Mouse (Mus musculus) embryo, embryonic 10 days (tissue): ENCODE measurements around the gene Srgap1.
A peak's percentile ranks its signal among the peaks of the same experiment; 100 is the strongest.

Experiments used
- DNase-seq: peaks from one replicate; pipeline ENCODE4 v3.0.0-alpha.2; 2015; ENCODE audit warnings: low spot score

Srgap1 gene

DNA sequence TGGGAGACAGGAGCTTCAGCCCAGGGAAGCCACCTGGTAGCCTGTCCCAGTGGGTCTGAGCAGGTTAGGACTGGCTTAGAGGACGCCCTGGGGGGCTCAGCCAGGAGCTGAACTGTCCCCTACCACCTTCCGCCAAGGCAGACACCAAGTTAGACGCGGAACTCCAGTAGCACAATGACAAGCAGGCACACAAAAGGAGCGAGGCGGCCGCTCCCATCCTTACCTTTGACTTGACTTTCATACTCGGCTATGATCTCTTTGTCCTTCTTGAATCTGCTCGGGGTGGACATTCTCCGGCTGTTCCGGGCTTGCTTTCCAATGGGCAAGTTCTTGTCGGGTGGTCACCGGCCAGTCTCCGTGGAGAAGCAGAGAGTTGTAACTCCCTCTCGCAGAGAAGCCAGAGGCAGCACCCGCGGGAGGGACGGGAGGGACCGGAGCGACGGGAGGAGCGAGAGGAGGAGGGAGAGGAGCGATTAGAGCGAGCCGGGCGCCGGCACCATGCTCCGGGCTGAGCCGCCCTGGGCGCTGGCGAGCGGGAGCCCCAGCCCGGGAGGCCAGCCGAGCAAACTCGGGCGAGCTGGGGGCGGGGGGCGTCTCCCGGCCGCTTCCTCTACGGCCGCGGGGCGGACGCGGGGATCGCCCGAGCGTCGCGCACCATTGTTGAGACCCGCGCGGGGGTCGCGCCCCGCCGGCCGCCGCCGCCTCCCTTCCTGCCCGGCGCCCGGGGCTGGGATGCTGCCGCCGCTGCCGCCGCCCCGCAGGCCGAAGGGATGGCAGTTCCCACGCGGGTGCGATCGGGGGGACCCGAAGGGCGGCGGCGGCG is at the start of gene Srgap1:
Srgap1 (minus strand) TSS at position 412 of the 823 bp plus-strand sequence.
- peak; percentile 72 for DNase-seq

DNA sequence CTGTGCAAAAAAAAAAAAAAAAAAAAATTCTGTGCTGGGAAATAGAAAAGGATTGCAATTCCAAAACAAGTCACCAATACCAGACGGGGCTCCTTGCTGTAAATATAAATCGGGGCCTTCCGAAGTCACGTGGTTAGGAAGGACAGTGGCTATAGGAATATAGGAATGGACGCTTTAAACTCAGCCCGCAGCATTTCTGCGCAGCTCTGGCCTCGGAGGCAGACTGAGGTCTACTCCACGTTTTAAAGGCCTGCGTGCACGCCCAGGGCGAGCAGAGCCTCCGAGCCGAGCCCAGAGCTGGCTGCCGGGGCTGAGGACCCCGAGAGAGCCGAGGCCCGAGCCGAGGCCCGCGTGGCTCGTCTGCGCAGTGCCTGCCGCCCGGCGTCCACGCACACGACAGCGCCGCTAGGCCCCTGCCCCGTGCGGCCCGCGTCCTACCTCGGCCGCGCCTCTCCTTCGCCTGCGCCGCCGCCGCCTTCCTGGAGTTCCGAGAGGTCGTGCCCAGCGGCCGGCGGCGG is 49.4 kb upstream of the Srgap1 start:
- DNase-seq, result no peak

DNA sequence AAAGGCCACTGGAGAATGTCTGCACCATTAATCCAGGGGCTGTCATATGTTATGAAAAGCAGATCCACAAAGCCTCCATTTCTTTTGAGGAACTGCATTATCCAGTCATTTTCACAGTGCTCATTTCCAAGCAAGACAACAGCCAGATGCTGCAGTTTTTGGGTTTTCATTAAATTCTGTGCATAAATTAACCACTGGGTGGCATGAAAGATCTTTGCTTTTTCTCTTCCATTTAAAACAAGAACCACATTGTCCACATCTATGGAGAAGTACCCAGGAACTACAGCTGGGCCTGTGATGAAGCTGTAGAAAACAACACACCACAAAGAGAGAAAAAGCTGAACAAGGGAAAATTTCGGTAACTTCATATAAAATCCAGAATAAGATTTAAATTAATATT is 43.4 kb upstream of the Srgap1 start:
- no peak for DNase-seq

DNA sequence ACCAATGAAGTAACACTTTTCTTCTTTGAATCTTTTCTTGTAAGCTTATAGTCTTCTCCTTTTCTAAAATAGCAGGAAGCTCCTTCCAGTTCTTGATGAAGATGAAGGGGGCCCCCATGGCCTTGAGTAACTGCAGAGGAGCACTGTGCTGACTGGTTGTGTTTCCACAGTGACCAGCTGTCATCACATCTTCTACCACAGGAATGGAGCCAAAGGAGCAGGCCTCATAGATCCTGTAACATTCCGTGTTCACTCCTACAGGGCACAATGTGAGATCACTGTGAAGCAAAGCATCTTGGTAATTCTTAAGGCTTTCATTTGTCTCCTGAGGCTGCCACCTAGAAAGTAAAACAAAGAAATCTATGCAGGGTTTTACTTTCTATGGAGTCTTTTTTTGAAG is 34.2 kb upstream of the Srgap1 start:
- DNase-seq, result no peak

DNA sequence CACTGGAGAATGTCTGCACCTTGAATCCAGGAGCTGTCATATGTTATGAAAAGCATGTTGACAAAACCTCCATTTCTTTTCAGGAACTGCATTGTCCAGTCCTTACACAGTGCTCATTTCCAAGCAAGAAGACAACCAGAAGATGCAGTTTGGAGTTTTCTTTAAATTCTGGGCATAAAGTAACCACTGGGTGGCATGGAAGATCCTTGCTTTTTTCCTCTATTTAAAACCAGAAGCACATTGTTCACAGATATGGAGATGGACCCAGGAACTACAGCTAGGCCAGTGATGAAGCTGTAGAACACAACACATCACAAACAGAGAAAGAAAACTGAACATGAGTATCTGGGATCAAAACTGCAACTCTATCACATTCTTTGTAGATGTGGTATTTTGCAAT is 22.0 kb upstream of the Srgap1 start:
- DNase-seq, result no peak

DNA sequence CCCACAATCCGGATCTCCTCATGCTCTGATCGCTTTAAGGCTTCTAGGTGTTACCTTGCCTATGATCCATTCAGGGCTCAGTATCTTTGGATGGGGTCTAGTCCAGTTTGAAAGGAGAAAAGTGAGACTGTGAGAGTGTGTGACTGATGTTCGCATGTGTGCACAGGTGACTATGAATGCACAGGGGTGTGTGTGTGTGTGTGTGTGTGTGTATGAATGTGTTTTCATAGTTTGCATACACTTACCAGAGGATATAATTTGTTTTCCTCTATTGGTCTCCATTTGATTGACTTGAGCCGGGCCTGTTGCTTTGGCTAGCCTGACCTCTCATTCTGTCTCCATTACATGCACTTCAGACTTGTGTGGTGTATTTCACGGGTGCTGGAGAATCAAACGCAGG is 8.7 kb upstream of the Srgap1 start:
- no peak for DNase-seq

DNA sequence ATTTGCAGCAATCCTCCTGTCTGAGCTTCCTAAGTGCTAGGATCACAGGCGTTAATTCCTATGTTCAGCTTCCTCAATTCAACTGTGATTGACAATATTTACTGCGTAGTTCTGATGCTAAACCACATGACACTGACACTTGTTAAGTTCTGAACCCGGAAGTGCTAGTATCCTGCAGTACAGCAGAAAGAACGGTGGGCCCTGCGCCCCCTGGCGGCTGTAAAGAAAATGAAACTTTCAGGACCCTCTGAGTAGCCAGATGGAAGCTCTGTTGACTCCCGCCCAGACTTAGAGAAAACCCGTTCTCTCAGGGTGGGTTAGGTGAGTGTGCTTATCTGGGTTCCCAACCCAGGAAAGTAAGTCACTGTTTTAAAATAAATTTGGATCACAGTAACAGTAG is 7.4 kb upstream of the Srgap1 start:
- peak; percentile 81 for DNase-seq

DNA sequence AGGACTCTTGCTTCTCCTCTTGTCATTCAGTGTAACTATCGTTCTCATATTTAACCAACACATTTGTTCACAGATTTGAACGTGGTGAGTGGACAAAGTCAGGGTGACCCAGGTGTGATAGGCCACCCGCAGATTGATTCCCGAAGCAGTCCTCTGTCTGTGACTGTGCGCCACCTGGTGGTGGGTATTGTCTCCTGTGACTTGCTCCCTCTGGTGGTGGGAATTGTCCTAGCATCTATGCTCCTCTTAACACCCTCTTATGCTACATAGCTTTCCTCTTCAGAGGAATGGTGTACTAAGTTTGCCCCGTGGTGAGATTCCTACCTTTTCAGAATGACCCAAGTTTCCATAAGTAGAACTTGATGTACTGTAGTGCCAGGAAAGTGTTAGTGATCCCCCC is 4.7 kb upstream of the Srgap1 start:
- DNase-seq, result peak; percentile 84

DNA sequence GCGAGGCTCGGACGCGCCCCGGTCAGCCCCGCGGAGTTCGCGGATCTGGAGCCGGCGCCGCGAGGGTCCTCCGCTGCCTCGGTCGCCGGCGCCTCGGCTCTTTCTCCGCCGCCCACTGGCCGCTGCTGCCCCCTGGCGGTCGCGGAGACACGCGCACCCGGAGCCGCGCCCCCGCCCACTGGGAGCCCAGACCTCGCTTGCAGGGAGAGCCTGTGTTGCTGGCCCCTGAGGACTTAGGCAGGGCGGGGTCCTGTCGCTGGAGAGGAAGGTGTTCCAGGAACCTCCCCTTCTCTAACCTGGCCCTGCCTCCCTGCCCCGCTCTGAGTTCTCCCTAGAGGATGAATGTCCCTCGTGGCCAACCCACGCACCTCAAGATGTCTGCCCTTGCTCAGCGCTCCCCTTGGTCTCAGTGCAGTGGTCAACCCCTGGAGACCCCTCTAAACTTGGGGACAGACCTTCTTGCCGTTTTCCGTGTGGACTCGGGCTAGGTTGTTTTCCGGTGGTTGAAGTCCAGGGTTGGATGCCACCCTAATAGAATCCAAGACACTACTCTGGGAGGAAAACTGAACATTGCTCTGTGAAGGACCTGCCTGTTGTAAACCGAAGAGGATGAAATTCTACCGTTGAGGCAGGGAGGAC is 731 bp upstream of the Srgap1 start:
- DNase-seq, result peak; percentile 81

DNA sequence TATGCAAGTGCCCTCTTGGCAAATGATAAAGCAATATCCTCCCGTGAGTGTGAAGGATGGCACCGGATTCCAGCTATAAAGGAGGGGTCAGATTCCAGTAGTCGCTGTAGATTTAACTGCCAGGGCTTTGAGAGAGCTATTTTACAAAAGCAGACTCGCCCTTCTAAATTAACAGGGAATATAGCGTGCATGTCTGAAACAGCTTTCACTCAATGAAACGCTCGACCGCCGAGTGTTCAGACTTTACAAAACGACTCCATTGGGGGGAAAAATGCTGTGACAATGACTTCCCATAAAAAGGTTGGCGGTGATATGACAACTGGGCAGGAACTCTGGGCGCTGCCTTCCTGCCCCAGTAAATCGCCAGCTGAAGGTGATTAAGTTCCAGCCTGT is 608 bp downstream of the Srgap1 start:
- no peak for DNase-seq

DNA sequence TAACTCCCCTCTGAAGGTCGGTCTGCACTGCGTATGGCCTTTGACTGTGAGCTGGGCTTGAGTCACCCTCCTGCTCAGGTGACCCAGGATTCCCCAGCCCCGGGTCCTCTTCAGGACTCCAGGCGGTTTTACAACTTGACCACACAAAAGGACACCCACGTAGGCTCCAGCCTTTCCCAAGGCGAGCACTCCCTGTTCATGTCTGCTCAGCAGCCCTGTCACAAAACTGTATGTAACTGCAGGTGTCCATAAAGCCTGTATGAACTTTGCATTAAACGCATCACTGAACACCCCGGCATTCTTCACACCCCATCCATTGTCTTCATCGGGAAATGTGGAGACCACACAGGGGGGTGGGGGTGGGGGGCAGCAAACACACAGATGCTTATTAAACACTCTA is 1.2 kb downstream of the Srgap1 start:
- peak; percentile 17 for DNase-seq

DNA sequence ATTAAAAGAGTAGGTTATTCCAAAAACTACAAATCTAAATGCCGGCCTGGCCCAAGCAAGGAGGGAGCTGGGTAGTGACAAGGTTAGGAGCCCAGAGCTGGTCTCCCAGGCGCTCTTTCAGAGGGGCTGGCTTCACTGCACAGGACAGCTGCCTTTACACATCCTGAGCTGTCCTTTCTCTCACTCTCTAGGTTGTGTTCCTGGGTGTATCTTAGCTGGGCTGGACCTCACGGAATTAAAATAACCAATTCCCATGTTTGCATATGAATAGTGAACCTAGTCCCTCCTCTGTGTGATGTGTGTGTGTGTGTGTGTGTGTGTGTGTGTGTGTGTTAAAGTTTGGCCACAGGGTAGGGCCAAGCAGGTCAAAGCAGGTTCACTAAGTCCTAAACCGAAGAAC is 2.2 kb downstream of the Srgap1 start:
- no peak for DNase-seq

DNA sequence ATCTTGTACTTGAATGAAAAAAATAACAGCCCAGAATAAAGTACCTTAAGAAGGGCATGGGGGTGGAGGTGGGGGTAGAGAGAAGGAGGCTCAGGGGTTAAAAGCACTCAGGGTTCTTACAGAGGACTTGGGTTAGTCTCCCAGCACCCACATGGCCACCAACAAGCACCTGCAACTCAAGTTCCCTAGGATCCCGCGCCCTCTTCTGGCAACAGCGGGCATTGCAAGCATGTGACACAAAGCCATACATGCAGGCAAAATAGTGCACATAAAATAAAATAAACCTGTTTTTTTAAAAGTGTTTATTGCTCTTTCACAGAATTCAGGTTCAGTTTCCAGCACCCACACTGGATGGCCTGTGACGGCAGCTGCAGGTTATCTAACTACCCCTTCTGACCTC is 6.7 kb downstream of the Srgap1 start:
- peak; percentile 38 for DNase-seq

DNA sequence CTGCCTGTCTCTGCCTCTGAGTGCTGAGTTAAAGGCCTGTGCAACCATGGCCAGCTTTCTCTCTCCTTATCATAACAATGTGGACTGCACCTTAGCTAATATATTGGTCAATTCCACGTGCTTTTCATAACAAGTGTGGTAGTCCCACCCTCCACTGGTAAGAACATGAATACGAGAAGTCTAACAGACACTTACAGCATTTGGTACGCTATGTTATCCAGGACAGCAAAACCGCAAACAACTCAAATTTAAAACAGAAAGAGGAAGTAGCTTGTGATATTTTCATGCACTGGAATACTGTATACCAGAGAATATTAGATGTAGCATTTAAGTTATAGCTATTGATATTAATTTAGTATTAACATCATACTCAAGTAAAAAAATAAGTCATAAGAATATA is 7.5 kb downstream of the Srgap1 start:
- no peak for DNase-seq

DNA sequence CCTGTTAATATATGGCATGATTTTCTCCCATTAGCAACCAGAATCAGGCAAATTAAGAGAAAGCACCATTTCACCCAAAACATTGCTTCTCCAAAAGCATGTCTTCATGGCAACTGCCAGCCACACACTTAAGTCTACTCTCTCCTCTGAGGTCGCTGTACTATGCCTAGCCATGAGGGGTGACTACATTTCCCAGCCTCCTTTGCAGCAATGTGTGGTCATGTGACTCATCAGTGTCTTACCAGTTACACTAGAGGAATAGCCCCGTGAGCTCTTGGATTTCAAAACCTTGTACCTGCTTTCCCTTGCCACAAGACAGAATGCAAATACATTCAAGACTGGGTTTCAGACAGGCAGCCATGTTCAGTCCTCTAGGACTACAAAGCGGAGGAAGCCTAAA is 8.6 kb downstream of the Srgap1 start:
- DNase-seq, result peak; percentile 24

DNA sequence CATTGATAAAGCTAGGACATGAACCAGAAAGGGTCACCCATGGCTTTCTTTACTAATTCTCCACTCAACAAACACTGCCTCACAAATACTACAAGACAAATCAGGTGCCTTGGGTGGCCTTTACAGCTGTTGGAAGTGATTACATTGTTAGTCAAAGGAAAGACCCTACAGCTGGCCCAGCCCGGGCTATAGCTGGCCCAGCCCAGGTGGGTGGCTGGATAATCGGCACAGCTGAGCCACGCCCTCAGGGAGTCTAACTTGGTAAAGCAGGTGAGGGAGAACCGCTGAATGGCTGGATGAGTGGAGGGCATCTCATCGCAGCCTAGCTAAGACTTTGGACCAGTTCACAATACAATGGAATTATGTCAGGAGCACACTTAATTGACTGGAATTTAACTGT is 13.8 kb downstream of the Srgap1 start:
- no peak for DNase-seq

DNA sequence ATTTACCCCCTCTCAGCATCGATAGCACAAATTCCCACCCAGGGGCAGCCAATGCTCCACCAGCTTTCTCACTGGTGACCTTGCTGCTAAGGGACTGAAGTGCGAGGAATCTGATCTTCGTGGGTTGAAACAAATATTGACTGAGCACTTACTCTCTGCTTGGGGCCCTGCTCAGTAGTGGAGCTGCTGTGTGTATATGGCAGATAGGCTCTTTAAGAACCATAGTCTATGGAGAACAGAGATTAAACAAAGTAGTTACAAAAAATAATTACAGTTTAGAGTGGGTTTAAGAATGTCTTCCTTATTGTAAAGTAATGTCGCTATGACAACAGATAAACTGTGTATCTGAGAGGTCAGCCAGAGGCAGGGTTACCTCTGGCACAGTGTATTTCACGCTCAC is 16.7 kb downstream of the Srgap1 start:
- DNase-seq, result no peak

DNA sequence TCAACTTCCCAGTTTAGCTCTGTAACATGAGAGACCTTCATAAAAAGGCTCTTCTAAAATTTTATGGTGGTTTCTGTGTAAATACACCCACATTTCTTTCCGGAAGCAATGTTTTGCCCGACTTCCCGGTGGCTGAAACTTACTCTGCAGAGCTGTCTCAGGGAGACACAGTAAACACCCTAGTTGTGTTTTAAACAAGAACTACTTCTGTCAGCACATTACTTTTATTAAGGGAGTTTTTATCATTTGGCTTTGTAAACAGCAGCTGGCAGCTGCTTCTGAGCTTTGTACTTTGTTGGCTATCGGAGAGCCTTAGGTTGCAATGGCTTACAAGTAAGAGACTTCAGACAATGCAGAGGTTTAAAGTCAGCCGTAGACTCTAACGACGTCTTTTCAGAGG is 17.4 kb downstream of the Srgap1 start:
- no peak for DNase-seq

DNA sequence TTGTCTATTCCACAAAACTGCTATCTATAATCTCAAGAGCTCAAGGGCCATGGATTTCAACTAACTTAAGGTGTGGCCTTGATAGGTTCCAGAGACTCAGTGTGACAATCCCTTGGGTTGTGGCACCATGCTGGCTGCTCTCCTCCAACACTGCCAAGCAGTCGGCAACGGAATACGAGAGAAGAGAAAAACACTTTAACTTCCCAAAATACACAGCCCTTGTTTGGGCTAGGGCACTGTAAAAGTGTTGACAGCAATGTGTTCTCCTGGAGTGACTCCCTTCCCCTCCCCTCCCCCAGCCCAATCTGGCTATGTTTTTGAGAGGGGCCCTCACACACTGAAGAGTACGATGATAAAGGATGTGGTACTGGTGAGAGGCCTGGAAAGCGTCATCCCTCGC is 21.9 kb downstream of the Srgap1 start:
- DNase-seq, result peak; percentile 16

DNA sequence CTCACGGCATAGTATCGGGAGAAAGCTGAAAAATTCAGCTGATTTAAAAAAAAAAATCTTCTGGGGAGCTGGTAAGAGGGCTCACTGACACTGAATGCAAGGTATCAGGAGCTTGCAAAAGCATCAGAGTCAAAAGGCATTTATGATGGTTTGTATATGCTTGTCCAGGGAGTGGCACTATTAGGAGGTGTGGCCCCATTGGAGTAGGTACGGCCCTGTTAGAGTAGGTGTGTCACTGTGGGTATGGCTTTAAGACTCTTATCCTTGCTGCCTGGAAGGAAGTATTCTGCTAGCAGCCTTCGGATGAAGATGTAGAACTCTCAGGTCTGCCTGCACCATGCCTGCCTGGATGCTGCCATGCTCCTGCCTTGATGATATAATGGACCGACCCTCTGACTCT is 26.2 kb downstream of the Srgap1 start:
- no peak for DNase-seq

DNA sequence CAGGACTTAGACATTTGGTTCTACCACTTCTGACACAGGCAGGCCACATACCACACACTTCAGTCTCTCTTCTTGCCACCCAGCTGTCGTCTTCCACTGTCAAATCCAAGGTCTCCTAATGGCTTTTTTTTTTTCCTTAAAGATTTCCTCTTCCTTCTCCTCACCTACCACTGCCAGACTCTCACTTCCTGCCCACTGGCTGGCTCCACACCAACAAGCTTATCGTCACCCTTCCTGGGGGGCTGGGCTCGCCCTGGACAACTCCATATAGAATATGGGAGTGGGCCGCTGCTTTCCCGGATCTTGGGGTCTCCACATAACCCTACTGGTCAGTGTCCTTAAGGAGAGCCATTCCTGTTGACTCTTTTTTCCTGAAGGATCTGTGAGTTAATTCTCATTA is 26.9 kb downstream of the Srgap1 start:
- no peak for DNase-seq

DNA sequence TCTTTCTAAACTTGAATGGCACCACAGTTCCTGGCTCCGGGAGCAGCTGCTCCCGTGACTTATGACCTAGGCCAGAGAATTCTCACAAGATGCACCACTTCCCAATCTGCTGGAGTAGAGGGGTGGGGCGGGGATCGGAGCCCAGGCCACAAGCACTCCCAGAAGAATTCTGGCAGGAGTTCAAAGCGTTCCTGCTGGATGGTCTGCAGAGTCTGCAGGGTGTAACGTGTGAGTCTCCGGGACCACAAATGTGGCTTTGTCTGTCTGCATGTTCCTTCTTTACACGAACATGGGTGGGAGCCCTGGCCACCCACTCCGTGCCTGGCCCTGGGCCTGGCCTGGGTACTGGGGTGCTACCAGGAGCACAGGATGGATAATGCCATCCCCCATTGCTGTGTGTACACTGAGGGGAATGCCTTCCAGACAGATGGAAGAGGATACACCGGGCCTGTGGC is 28.5 kb downstream of the Srgap1 start:
- peak; percentile 16 for DNase-seq

DNA sequence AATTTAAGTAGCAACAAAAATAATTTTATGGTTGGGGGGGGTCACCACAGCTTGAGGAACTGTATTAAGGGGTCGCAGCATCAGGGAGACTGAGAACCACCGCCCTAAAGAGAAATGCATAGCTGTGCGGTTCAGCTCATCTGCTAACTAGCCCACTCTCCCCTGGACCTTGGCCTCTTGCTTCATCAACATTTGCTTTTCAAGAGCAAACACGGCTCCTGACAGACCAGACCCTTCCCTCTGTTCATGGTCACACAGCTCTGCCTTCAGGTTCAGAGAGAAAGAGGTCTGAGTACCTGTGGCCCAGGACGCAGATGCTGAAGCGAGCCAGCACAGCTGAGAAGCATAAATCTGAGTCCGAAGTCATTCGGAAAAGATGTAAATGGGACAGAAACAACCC is 29.4 kb downstream of the Srgap1 start:
- no peak for DNase-seq

DNA sequence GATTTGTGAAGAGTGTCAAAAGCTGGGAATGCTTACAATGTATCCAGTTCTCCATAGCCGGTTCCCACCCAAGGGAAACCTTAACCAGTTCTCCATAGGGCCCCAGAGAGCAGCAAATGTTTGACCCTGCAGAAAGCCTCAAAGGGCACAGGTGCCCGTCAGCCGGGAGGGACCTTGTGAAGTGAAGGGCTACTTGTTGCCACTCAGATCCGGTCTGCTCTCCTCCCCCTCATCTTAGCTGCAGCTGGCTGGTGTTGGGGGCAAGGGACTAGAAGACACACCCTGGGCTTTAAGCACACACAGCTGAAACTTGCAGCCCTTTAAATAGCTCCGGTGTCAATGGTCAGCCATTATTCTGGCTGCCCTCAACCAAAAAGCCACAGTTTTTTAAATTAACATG is 30.1 kb downstream of the Srgap1 start:
- no peak for DNase-seq
